Mouse (Mus musculus): ENCODE results near the gene Tdo2.

- TF ChIP-seq CTCF (IDR thresholded peaks at IDR 0.05; ENCODE audit: insufficient read depth, low read length) (no peak), POLR2A (IDR thresholded peaks at IDR 0.05; ENCODE audit: borderline replicate concordance, extremely low read depth, low read depth, low read length) (no peak)
Measured at GRCm38 (mm10) chr3:81916030-81916686, 59.8 kb downstream of the Tdo2 start.

Measured in lung, adult 2 months (tissue).